Mouse (Mus musculus) adrenal gland, postnatal 36 days (tissue): ENCODE measurements at regions not wholly inside any gene's neighbourhood (a gene's known extent, or its start where the extent isn't known, plus 50 kb on each side); places are given as distances from the start of the nearest gene placed in this dataset.

Experiments
- DNase-seq, 2 experiments: peaks; one replicate each; pipeline ENCODE4 v3.0.0; 2021; ENCODE audit warnings: mixed read lengths in 1 of 2

DNA sequence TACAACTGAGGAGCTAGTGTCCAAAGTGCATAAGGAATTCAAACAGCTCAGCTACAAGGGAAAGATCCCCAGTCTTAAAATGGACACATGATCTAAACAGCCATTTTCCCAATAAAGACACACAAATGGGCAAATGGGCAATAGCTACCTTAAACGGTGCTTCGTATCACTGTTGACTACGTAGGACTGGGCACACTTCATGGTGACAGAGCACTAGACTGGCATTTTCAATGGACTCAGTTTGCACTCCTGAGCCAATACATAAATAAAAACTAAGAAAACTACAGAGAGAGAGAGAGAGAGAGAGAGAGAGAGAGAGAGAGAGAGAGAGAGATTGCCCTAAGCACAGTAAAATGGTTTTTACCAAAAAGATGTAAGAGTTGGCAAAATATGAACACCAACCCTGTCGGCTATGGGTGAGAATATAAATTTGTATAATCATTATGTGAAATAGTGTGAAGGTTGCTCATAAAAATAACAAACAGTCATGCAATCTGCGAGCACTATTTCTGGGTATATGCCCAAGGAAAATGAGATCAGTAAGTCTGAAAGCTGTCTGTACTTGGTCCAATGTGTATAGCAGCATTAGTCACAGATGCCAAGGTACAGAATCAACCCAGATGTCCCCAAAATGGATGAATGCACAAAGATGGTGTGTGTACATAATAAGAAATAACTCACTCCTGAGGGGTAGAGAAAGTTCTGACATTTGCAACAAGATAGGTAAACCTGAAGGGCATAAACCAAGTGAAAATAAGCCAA, 312.9 kb upstream of the Clec14a start:
- DNase-seq, result no peak

DNA sequence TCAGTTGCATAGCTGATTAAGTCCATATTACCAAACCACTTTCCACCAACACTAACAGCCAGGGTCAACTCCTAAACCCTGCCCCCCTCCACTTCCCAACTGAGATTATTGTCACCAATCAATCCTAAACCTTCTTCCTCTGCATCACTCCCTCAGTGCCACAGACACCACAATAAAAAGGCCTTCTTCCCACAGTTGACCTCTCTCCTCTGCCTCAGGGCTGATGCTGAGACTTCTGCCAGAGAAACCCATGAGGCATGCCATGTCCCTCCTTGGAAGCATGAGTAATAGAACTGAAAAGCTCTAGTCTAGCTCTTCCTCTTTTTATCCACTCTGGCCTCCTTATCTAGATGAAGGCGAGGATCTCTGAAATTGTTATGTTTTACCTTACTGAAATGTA, 300.0 kb upstream of the Clec14a start:
- DNase-seq, result no peak

DNA sequence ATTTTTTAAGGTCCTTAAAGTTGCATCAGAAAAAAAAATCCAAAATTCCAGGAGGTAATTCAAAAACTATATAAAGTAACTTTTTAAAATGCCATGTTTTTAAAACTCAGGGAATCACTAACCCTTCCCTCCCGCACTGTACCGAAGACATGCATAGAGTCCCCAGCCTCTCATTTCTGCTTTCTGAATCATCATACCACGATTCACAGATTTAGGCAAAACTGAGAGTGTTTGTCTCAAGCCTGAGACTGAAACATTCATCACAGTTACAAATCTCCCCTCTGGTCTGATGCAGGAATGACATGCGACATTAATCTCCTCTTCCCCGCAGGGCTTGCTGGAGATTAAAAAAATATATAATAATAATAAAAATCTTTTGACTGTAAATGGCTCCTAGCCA, 291.8 kb upstream of the Clec14a start:
- no peak for DNase-seq

DNA sequence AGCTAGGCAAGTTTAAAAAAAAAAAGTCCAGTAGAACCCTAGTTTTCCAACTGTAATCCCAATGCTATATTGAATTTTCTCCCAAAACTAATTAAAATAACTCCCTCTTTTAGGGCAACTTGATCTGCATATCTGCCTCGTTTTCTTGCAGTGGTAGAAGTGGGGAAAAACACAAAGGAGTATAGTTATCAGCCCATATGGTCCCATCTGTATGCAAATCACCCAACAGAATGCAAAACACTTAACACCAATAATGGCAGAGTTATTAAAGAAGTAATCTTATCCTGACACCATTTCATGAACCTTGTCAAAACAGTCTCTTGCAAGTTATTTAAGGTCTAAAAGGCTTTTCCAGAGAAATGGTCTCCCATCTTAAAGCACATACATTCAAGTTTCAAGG, 290.7 kb upstream of the Clec14a start:
- no peak for DNase-seq

DNA sequence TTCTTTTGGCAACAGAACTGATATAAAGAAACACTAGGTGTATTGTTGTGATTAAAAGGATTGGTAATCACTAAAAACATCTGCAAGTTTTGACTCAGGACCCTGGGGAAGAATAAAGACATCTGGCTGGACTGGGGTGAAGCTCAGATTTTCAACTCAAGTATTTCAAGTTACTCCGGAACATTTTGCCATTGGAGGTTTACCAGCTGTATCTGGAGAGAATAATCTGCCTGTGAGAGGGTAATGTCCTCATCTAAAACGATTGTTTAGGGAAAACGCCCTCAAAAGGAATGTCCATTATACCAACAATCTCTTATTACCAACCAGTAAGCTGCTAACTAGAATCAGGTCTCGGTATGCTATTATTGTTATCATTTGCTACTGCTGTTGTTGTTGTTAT, 288.2 kb upstream of the Clec14a start:
- no peak for DNase-seq

DNA sequence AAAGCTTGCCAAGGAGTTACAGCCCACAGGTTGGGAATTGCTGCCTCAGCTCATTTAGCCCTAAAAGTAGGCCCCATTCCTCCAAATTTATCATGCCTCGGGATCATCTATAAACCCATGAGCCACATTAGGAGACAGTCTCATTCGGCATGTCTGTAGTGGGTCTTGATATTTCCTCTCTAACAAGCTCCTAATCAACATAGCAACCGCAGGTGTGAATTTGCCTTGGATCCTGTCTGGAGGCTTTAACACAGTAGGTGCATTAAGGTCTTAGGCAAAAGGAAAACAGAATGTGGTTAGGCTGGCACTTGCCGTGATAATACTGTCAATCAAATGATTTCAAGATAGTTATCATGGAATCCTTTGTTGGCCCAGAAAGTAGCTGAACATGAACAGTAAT, 287.7 kb upstream of the Clec14a start:
- no peak for DNase-seq

DNA sequence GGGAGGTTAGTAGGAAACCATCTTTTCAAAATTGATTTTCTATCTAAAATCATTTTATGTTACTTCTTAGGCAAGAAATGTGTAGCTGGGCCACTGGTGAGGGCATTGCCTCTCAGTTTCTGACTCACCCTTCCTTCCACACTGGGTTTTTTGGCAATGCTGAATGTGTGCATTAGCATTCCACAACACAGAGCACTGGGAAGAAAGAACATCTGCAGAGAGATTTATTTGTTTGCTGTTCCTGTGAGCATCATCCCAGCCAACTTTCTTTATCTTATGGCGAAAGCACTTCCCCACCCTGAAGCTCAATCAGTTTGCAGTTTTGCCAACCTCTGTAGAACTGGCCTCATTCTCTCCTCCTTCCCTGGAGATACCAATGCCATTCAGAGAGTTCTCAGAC, 287.0 kb upstream of the Clec14a start:
- no peak for DNase-seq

DNA sequence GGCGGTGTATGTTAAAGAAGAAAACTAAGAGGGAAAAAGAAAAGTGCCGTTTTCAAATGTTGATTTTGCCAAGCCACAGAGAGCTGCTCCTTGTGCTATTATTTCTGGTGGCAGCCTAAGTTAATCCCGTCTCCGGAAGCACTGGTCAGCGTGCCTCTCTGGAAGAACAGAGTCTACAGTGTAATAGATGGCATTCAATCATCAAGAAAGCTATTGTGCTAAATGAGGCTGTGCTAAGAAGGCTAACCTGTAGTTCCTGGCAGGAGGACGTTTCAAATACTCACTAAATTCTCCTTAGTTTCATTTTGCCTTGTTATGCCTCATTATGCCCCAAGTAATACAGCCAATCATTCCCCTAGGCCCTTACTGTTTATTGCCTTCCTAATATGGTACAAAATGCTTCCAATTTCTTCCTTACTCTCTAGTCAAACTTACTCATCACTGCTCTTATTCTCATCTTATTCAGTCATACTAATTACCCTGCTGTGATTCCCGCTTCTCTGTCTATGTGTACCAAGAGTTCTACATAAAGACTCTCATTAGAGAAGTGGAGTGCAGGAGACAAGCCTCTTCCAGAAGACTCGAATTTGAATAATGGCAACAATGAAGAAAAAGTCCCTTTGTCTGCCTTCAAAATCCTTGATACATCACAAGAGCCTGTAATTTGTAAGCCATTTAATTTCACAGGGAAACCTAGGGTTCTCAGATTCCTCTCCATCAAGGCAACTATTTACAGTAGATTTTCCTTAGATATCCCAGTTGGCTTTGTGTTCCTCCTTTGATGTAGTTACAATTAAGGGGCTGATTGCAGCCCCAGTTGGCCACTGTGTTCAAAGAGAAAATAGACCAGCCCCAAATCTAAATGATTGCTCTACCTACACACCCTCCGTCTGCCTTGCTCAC, 282.0 kb upstream of the Clec14a start:
- no peak for DNase-seq

DNA sequence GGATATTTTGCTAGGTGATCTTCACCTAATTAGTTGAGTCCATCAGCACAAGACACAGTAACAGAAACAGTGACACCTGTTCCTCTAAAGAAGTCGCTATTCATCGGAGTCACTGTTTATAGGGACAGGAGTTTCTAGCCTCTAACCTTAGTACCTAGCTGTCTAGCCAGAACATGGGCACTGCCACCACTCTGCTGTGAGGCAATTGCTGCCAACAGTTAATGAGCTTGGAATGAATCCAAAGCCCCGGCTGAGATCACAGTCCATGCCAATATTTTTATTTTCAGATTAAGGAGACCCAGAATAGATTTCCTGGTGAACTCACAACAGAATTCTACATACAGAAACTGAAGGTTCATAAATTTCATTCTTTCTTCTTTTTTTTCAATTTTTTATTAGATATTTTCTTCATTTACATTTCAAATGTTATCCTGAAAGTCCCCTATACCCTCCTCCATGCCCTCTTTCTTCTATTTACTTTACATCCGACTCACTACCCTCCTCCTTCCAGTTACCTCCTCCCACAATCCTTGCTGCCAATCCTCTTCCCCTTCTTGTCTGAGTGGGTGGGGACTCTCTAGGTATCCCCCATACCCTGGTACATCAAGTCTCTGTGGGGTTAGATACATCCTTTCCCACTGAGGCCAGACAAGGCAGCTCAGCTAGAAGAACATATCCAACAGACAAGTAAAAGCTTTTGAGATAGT, 276.9 kb upstream of the Clec14a start:
- DNase-seq, result no peak

DNA sequence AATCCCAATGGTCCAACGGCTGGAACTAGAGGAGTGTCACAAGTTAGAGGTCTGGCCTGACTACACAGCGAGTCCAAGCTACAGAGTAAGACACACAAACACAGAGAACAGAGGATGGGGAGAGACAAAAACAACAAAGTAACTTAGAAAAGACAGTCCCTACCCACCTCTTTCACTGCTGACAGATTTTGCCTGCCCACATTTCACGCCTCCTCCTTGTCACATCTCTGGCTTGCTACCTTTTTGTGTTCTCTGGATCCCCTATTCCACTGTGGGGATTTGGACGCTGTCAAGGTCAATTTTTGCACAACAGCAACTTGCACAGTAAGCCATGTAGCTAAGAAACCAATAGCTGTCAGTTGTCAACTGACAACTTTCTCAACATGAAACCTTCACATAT, 275.8 kb upstream of the Clec14a start:
- no peak for DNase-seq

DNA sequence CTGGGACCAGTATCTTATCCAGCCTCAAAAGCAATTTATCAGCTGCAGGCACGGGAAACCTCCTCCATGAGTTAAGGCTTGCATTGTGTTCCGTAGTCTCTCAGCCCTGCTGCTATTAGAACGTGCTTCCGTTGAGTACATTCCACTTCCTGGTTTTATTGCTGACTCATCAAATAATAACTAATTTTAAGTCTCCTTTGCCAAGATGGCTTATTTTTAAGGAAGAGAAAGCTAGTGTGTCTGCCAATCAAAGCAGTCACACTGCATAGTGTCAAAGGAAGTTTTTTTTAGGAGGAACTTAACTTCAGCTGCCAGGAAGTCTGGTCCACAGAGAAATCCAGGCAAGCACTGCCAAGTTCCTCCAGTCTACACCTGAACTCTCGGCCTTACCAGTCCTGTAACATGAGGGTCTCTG, 269.2 kb upstream of the Clec14a start:
- no peak for DNase-seq

DNA sequence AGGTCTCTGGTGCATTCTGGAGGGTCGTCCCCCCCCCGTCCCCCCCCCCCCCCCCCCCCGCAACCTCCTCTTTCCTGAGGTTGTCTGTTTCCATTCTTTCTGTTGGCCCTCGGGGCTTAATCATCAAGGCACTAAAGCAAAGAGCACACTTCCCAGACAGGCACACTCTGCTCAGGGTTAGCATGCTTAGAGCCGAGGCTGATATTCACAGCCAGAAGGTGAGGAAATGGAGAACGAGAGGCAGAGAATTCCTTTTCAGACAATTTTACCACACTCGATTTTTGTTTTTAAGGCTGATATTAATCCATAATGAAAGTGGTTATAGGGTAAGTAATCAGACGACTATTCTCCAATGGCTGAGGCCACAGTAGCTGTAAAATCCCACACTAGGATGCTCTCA, 268.7 kb upstream of the Clec14a start:
- DNase-seq, result no peak

DNA sequence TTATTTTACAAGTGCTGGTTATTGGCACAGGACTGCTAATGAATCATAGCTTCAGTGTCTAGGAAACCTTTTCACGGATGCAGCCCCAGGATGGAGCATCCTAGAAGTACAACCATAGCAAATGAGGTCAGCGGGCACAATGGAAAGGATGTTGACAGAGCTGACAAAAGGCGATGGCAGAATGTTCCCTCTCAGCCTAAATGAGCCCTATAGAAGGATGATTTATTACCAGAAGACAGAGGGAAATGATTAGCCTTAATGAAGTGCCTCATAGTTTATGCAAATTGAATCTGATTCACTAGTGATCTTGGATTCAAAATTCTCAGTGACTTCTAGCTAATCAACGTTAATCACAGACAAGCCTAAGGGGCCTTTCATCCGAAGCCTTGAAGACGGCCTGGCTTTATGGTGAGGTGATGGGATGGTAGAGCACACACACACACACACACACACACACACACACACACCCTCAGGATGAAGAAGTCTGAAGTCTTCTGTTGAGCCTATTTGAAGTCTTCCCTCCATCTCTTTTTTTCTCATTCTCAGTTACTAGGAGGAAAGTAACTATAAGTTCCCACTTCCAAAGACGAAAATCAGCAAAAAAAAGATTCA, 267.4 kb upstream of the Clec14a start:
- DNase-seq, result no peak

DNA sequence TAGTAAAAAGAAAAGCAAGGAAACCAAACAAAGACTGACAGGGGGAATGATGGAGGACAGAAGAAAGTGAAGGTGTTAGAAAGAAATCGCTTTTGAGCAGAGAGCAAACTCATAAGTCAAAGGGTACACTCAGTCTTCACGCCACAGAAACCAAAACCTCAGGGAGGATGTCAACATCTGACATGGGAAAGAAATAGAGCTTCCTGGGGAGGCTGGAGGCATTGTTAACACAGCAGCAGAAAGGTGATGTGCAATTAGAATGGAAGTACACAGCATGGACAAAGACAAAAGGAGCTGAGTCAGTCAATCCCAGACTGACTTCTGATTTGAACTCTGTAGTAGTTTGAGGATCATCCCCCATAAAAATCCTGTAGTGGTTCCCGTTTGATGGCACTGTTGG, 261.2 kb upstream of the Clec14a start:
- DNase-seq, result no peak

DNA sequence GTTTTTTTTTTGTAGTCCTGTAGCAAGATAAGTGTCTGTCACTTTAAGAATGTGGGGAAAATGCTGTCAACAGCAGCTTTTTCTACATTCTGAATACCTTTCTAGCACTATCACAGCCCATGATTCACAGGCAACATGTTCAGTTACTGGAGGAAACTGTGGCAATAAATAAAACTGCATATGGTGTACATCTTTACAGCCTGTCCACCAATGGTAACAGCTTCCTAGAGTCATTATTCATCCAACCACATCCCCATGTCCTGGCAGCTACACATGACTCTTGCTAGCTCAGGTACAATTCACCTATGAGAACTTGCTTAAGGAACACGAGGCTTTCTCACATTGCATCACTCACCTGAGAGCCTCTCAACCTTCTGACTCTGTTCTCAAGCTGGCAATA, 247.7 kb upstream of the Clec14a start:
- DNase-seq, result no peak

DNA sequence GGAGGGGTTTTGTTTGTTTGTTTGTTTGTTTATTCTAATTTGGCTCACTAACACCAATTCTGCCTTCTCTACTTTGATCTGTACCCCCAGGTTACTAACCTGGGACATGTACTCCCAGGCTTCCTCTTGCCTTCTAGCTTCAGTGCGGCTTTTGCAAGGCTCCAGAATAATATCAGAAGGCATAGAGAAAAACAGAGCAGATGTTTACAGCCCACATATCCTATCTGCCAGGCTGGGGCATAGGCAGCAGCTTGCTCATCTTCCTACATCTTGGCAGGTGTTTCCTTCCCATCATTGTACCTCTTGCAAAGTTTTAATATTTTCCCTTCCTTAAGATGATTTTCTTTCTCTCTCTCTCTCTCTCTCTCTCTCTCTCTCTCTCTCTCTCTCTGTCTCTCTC, 244.9 kb upstream of the Clec14a start:
- DNase-seq, result no peak

DNA sequence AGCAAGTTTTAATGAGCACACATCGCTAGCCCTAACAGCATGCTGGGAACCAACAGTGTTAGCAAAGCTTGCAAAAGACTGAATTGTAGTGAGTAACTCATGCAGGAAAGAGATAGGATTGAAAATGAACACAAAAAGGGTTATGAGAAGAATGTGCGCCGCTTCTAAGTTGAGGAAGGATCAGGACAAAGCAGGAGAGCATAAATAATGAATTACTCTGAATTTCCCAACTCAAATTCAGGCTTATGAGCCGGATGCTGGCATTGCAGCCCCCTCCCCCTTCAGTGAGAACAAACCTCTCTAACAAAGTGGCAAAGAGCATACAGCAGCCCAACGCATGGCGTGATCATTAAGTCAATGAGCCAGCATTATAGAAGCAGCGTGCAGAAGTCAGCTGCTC, 243.6 kb upstream of the Clec14a start:
- no peak for DNase-seq

DNA sequence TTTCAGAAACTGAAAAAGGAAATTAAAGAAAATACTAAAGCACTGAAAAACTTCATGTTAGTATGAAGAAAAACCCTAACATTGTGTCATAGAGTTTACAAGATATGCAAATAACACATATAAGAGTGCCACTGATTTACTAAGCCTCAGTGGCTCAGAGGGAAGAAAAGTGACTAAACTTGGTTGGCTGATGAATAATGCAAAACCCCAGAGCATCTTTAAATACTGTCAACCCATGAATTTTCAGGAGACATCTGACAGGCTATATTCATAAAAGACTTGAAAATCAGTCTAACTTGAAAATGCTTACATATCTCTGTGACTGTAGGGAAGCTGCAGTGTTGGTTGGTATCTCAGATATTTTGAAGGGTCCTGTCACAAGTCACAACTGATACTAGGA, 235.2 kb upstream of the Clec14a start:
- DNase-seq, result no peak

DNA sequence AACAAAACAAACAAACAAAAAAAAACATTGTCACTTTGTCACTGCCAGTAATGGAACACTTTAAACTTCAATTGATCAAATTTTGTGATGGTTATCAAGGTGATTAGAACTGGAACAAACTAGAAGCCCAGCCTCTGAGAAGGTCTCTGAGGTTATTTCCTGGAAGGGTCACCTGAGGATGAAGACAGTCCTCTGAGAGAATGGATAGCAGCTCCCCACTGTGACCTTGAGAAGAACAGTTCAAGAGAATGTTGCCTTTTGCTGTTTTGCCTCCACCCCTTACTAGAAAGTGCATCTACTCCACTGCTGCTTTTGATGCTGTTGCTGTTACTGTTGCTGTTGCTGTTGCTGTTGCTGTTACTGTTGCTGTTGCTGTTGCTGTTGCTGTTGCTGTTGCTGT, 205.1 kb upstream of the Clec14a start:
- DNase-seq, result no peak

DNA sequence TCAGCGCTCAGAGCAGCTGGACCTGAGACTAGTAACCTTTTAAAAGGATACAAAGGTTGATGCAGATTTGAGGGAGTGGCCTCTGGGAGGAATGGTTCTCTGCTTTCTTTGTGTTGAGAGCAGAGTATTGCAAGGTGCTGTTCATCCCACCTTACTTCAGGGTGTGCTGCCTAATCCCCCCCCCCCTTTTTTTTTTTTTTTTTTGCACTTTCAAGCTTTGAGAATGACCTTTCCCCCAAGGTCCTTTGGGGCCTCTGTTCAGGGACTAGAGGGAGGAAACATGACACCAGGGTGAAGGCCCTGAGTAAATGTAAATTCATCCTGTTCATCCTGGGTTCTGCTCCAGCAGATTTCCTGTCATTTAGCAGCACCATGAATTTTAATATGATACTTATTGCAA, 204.4 kb upstream of the Clec14a start:
- DNase-seq, result no peak

DNA sequence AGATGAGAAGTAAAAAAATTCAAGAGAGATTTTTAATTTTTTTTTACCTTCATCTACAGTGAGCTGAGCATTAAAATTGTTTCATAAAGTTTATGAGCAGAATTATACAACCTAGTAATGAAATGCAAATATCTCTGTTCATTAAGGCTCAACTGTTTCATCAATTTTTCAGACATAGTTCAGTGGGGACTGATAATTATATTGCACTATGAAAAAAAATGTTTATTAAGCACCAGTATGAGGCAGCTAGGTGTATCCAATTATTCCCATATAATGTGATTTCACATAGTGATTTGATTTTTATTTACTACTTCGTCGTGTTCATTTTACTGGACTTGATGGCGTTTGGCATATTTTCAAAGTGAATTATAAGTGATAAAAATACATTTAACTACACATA, 191.4 kb upstream of the Clec14a start:
- DNase-seq, result no peak

DNA sequence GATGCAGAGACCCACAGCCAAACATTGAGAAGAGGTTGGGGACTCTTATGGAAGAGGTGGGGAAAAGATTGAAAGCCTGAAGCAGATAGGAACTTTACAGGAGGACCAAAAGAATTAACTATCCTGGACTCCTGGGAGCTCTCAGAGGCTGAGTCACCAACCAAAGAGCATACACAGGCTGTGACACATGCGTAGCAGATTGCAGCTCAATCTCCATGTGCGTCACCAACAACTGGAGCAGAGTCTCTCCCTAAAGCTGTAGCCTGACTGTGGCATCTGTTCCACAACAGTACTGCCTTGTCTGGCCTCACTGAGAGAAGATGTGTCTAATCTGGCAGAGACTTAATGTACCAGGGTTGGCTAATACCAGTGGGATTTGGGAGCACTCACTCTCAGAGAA, 185.7 kb upstream of the Clec14a start:
- no peak for DNase-seq

DNA sequence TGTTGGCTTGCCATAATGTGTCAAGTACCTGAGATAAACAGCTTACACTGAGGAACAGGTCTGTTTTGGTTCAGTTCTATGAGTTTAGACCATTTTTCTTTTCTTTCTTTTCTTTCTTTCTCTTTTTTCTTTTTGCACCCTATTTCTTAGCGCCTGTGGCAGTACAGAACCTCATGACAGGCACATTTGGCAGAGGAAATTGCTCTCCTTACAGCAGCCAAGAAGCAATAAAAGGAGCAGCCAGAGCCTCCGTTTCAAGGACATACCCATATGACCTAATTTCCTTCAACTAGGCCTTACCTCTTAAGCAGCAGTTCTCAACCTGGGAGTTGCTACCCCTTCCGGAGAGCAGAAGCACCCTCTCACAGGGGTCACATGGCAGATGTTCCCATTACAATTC, 173.9 kb upstream of the Clec14a start:
- DNase-seq, result peak in 1 of 2 experiments; percentile 6
